Mouse (Mus musculus) ovary, adult 18-20 months (tissue): ENCODE measurements around the gene Rftn1.

ENCODE experiments used
- DNase-seq: peaks from one replicate; pipeline ENCODE4 v3.0.0; 2022; ENCODE audit warnings: low spot score, mixed read lengths

The Rftn1 gene

DNA sequence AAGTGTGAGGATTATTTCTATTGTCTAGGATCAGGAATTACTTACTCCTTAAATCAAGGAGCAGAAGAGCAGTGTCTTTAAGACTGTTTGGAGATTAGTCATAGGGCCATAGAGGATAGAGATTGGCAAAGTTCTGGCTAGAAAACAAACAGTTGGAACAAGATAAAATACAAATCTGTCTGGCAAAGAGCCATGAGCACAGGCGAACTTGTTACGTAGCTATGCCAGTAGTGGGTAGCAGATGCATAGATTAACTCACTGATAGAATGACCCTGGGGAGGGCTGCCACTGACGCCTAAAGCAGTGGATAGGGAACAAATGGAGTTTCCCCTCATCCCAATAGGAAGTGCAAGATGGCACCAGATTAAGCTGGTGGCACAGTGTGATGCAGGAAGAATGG lies 97.1 kb downstream of the Rftn1 start:
- DNase-seq: no peak

DNA sequence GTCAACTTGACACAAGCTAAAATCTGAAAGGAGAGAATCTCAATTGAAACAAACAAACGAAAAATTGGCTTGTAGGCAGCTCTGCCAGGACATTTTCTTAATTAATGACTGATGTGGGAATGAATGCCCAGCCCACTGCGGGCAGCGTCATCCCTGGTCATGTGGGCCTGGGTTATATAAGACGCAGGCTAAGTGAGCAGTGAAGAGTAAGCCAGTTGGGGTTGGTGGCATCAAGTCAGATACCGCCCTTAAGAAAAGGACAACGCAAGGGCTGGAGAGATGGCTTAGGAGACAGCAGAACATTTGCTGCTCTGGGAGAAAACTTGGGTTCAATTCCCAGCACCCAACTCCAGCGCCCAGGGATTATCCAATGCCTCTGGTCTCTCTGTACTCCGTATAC lies 97.6 kb downstream of the Rftn1 start:
- DNase-seq: no peak

DNA sequence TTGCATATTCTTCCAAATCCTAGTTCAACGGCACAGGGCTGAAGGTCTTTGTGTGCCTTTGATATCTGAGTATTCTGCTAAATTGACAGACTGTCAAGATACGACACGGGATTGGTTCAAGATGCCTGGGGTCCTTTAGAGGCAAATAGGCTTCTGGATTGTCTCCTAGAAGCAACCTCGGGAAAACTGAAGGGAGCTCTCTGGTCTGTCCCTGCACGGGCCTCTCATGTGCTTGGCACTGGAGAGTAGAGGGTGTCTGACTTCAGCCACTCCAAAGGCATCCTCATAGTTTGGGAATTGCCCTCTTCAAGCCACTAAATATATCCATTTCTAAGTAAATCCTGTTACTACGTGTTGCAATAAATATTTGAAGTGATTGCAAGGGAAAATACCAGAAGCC lies 98.6 kb downstream of the Rftn1 start:
- DNase-seq: no peak

DNA sequence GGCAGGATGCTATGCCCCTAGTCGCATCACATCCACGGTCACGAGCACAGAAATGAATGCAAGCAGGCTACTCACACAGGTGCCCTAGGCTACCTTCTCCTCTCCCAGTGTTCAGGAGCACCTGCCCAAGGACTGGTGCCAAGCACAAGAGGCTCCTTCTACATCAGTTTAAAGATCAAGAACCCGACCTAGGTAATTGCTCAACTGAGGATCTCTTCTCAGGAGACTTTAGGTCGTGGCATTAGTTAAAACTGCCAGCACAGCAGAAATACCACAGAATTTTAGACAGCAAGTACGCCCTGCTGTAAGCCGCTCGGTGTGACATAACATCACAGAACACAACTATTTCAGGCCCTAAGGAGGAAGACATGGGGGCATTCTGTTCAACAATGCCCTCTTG lies 100.7 kb downstream of the Rftn1 start:
- DNase-seq: no peak

DNA sequence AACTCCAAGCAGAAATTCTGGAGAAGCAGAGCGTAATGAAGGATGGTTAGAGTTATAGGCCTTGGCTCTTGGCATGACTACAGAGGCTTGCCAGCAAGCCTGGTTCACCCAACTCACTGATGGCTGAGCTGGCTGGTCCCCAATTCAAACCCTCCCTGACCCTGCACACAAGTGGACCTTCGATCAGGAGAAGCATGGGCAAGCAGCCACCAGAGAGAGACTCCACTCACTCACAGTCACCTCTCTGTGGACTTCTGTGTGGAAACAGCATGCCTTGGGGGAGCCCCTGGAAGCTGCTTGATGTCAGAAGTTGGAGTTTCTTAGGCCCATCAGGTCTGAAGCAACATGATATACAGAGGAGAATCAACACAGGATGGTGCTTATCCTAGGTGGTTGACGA lies 102.4 kb downstream of the Rftn1 start:
- no peak for DNase-seq

DNA sequence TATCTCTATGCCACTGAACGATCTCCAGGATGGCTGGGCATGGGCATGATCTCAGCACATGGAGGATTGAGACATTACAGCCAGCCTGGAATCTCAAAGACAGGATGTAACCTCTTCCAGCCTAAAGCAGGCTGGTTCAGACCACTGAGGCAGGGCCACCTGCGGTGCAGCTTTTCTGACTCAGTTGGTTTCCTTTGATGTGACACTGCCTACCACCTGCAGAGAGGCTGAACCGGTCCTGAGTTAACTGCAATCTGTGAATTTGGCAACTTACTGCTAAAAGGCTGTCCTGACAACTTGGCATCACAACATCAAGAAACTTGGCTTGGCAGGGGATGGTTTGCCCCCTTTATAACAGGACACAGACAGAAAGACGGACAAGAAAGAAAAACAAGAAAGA lies 103.6 kb downstream of the Rftn1 start:
- no peak for DNase-seq

DNA sequence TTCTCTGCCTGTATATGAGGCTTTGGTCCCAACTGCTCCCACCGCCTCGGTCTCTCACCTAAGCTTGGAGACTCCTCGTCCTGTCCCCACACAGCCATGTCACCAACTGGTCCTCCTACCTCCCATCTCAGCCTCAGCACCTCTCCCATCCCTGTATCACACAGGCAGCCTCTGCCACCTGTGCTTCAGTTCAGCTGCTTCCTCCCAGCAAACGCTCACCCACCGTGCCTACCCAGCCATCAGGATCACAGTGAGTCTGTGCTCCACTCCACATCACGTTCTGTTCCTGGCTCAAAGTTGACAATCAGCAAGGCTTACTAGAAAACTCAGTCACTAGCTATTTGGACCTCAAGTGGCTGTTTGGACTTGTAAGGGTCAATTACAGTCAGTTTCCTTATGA lies 105.8 kb downstream of the Rftn1 start:
- no peak for DNase-seq

DNA sequence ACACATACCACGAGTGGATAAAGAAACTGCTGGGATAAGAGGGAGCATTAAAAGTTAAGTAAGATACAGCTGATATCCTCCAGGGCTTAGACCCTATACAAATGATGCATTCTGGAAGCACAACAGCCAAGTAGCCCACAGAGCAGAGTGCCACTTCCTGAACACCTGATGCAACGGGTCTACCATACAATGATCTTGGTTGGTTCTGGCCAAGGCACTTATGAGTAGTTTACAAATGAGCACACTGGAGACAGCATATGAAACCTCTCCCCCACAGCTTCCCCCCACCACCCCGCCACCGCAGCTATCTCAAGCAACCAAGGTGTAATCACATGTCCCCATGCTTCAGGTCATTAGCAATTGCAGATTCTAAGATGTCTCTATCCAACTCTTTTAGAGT lies 106.5 kb downstream of the Rftn1 start:
- no peak for DNase-seq

DNA sequence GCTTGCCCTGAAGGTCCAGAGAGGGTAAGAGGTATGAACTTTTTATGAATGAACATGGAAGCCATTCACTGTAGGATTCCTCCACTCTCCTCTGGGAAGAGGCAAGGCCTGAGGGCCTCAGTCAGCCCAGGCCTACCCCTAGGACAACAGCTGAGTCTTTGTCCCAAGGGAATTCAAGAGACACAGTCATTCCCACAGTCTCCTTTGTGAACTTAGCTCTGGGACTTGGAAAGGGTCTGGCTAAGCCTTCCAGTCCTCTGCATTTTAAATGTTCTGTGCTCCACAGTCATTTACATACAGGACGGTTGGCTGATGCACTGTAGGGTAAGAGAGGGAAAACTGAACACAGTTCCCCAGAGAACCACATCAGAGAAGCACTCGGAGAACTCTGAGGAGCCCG lies 107.5 kb downstream of the Rftn1 start:
- DNase-seq: no peak

DNA sequence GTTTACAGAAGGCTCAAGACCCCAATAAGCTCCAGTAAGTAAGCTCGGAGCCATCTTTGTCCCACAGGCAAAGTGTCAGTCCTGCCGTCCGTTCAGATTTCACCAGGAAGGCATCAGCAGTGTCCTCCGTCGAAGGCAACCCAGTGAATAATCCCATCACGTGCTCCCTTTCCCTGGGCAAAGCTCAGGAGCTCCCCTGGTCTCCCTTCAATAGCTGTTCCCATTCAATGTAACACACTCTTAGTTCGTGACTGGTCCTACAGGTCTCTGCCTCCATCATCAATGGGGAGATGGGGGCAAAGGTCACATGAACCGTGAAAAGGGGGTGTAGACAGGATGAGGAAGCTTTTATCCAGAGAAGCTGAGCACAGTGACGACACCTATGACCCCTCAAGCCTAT lies 108.8 kb downstream of the Rftn1 start:
- no peak for DNase-seq

DNA sequence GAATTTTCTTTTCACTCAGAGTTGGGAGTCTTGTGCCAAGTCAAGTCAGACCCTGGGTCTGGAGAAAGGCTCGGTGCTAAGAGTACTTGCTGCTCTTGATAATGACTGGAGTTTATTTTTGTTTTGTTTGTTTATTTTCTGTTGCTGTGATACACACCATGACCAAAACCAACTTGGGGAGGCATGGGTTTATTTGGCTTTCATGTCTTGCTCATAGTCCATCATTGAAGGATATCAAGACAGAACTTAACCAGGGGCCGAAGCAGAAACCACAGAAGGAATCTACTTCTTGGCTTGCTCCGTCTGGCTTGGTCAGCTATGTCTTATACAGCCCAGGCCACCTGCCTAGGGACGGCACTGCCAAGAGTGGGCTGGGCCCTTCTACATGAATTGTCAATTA lies 109.5 kb downstream of the Rftn1 start:
- no peak for DNase-seq

DNA sequence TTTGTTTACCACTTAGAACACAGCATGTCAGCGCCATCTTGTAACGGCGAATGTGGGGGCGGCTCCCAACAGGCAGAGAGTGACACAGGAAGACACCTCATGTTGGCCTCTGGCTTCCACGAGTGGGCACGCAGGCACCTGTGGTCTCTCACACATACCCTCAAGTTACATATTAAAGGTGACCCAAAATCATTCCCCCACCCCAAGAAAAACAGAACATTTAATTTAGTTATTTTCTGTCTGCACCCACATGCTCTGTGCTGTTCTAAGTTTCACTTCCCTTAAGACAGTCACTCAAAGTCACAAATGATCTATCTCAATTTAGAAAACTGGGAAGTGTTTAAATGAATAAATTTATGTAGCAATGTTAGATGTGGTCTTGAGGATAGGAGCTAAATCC lies 111.7 kb downstream of the Rftn1 start:
- DNase-seq: no peak

DNA sequence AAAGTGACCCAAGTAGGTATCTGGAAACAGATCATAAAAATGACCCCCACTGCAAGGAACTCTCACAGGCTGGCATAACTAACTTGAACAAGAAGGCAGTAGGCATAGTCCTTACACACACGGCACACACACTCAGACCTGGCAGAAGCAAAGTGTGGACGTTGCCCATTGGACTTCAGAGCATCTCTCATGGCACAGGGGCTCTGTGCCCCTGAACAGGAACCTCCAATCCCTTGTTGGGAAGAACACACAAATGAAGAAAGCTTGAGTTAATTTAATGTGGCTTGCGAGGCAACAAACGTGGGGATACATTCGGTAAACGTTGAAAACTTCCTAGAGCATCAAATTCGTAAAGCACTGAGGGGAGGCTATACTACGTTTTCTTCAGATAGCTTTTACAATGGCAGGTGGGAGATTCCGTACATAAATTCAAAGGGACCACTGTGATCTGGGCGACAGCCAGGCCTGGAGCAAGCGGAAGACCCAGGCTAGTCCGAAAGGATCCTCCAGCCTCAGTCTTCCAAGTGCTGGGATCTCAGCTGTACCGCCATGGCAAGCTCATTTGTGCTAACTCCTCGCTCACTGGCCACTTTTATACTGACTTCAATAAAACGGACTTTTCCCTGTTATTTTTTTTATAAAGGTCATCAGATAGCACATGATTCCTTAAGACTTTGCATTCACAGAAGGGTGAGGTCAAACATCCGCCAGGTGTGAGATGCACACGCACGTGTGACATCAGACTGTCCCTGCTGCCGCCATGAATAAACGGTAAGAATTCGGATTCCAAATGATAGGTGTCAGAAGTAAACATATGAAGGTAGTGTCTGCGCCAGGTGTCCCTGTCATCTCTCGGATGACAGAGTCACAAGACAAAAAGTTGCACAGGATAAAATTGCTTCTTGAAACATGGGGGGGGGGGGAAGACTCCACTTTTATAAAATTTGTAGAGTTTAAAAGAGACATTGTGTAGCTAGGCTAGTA lies 117.2 kb downstream of the Rftn1 start:
- DNase-seq: no peak

DNA sequence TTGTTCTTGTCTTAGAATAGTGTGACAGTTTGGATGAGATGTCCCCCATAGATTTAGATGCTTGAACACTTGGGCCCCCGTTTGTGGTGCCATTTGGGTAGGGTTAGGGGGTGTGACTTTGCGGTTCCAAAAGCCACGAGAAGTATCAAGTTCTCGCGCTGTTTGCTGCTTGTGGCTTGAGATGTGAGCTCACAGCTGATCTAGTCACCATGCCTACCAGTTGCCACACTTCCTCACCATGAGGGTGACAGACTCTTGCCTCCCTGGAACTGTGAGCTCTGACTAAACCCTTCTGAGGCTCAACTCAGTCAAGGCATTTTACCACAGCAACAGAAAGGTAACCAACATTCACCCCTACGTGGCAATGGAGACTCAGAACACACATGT lies 118.9 kb downstream of the Rftn1 start:
- DNase-seq: no peak

DNA sequence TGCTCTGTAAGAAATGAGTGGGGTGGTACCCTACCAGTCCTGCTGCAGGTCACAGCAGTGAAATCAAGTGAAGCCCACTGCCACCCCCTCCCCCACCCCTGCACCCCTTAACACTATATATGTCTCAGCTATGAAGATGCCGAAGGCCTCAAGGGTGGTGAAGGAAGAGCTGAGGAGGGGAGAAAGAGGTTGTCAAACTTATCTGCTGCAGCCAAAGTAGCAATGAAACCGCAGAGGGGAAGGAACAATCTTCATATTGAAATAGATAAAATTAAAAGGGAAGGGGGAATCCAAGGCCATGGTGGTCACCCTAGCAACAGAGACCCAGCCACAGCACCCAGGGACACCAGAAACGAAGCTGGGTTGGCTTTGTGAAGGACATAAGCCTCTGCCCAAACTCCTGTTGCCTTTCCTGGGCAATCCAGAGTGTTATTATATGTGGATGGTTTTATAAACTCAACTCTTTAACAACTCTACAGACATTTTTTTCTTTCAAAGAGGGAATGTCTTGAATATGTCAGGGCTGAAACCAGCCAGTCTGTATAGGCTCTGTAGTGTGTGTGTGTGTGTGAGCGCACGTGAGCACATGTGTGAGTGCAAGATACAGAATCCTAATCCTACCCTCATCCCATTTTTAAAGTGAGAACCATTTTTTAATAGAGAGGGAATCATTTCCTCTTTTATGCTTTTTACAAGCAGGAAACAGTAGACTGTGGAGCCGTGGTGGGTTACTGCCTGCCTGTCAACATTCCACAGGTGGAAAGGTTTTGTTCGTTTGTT lies 119.5 kb downstream of the Rftn1 start:
- no peak for DNase-seq

DNA sequence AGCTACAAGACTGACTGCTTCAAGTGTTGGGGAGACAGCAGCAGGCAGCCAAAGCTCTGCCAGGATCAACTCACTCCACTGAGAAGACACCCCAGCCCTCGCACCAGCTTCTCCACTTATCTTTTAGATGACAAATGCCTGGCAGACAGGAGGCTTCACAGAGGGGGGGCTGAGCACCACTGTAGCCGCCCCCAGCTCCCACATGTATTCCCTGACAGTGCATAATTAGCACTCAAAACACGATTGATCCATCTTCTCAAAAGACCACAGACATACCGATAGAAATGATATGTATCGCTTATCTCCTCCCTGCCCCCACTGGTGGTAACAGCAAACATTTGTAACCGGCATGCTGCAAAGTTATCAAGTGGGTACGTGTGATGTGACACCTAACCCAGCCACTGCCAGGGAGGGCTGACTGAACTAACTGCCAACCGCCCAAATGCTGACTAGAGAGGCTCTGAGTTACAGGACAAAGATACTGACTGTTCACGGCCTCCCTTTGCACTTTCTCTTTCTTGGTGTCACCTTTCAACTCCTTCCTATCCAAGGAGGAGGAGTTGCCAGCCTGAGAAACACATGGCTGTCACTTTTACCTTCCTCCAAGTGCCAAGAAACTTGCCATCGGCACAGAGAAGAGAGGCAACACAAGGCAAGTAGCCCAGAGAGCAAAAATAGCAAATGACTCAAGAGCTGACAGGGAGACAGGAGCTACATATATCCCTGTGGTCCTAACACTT lies 120.4 kb downstream of the Rftn1 start:
- no peak for DNase-seq

DNA sequence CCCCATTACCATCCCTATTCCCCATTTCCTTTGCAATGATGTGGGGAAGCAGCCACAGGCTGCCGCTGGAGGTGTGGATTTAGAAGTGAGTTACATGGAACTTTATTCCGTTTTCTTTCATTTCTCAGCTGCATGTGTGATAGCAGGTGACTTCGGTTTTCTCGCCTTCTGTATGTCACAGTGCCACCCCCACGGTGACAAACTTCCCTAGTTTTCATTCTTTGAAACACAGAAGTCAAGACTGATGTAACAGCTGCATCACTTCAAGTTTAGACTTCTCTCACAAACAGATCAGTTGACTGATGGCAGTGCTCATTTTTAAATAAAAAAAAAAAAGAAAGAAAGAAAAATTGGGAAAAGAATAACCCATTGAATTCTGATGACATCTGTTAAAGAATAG lies 121.3 kb downstream of the Rftn1 start:
- DNase-seq: no peak

DNA sequence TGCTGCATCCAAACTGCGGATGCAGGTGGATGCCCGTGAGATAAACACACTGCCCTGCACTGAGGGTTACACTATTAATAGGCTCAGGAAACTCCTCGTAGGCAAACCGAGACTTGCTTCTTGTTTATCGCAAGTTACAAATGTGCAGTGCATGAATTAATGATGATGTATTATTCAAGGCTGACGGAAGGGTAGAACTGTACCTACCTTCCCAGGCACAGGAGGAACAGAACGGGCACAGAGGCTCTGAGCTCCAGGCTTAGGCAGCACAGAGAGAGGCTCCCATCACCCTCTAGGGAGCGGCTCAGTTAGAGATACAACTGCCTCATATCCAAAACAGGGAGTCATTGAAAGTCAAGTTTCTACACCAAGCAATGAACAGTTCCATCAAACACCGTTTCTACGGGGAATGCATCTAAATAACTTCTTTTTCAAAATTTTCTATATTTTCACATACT lies 121.8 kb downstream of the Rftn1 start:
- no peak for DNase-seq

DNA sequence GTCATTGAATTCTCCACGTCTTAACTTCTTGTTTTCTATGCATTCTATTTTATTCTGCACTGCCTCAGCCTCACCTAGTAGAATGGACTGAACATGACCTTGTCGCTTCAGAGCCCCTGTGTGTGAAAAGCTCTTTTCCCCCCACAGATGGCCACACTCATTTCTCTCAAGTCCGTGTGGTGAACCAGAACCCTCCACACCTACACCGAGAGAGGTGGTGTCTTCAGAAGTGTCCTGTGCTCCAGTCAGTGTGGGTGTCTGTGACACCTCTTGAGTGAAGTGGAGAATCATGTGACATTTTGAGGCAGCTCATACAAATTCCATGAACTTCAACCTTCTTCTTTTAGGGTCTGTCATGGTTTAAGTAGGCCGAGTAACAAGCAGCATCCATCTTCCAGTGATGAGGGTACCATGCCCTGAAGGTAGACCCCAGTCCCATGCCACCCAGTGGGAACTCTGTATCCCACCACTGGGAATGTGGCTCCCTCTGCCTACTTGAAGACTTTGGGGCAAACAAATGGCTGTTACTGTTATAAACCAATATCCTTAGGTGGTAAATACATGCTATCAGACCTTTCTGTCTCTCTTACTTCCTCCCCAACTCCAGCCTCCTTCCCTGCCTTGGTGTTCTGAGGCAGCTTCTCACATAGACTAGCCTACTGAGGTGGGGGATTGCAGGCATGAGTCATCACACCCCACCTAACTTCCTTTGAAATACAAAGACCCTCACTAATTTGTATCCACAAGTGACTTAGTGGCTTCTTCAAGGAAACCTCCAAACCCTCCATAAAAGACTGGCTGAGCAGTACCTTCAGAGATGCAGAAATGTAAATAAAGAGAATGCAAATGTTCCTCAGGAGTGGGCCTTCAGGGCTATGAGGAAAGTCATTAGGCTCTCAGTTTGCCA lies 122.4 kb downstream of the Rftn1 start:
- no peak for DNase-seq

DNA sequence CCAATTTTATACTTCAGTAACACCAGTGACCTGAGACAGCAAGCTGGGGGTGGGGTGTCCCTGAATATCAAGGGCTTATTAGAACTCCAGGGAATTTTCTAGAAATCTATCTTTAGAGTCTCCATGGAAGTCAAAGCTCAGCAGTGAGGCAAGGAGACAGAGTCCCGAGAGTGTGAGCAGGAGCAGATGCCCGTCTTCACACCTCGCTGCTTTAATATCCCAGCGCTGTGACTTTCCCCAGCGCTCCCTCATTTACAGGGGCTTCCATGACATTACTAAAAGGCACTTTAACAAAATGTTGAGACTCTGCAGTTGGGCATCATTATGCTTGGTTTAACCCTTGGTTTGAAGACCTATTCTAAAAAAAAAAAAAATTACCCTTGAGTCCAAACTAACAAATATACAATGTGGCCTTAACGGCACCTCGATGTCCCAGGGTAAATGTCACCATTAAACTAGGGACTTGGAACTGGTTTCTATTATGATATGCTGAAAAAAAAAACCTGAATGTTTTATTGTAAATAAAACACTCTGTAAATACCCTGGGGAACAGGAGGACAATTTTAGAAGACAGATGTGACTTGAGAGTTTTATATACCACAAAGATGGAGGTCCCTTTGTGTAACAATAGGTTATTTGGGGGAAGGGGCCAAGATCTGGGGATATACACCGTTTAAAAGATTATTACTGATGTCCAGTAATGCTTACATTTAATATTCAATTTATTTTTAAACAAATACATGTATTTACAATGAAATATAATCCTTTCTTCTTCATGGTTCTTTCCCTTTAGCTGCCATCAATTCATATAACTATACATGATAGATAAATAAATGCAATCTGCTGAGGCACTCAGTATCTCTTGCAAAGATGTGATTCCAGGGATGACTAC lies 123.4 kb downstream of the Rftn1 start:
- DNase-seq: no peak
